Mouse (Mus musculus) cerebellum, postnatal 14 days (tissue): ENCODE data around the gene Engase.

ENCODE experiments used
- DNase-seq, 2 experiments: peaks; one replicate each; pipeline ENCODE4 v3.0.0; 2021; ENCODE audit warnings: mixed read lengths in 2 of 2

The Engase gene

DNA sequence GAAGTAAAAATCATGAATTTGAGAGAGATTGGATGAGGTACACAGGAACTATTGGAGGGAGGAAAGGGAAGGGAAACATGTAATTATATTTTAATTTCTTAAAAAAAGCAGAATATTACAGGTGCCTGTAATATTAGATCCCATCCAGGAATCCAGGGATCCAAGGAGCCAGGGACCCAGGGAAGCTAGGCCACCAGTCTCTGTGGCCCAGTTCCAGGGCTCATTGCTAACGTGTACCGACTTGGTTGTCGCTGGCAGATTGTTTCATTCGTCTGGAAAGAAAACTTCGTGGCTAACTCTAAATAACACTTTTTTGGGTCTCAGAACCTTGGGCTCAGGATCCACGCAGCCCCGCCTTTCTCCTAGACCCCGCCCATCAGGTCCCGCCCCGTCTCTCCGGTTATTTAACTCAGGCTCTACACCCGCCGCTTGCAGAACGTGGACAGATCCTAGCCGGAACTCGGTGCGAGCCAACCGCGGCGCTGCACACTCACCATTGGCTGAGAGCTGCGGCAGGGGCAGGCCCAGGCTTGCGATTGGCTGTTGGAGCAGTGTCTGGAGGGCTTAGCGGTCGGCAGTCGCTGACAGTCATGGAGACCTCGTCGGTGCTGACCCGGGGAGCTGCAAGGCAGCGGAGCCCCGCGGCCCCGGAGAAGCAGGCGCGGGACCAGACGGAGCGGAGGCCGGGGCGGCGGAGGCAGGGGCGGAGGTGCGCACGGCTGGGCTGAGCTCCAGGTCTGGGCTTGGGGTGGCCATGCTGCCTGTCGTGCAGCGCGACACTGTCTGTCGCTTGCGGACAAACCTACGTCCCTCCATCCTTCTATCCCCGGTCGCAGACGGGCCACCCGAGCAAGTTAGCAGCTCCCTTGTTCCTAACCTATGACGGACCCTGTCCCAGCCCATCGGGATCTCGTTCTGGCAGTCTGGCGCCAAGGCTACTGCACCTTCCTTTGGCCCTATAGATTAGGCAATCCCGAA, at the start of gene Engase:
Gene Engase, plus strand, starts transcription at position 434 of the 978 bp plus-strand sequence.
- peak; percentile 95 to 96 for DNase-seq

DNA sequence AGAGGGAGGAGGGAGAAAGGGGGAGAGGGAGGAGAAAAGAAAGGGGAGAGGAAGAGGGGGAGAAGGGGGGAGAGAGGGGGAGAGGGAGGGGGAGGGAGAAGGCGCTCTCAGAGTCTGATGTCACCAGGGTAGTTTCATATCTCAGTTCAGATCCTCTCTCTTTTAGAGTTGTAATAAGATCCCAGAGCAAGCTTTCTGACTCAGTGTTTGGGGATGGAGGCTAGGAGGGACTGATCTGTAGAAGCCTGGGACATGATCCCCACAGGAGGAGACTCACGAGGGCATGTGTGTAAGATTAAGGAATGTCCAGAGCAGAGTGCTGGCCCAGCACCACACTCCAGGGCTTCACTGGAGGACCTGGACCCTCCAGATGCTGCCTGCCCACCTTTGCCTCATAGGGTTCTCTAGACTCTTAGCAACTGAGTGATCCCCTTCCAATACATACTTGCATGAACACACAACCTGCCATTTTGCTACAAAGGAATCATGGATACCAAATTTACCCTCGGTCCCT, 49.3 kb upstream of the Engase start:
- DNase-seq: no peak

DNA sequence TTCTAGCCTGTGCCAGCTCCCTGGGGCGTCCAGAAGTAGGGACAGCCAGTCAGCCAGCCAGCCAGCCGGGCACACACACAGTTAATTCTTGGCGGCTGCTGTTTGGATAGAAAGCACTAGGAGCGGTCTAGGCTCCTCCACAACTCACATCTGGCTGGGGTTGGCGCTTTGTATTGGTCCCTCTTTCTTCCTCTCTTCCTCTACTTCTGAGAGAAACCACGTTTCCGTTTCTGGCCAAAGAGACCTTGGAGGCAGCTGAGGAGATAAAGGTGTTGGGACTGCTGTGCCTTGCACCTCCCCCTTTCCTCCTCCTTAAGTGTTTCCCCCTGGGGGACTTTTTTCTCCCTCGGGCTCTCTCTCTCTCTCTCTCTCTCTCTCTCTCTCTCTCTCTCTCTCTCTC, 48.6 kb upstream of the Engase start, which contains the start of gene C1qtnf1:
Gene C1qtnf1, plus strand, starts transcription at position 218 of the 400 bp plus-strand sequence.
- DNase-seq: no peak

DNA sequence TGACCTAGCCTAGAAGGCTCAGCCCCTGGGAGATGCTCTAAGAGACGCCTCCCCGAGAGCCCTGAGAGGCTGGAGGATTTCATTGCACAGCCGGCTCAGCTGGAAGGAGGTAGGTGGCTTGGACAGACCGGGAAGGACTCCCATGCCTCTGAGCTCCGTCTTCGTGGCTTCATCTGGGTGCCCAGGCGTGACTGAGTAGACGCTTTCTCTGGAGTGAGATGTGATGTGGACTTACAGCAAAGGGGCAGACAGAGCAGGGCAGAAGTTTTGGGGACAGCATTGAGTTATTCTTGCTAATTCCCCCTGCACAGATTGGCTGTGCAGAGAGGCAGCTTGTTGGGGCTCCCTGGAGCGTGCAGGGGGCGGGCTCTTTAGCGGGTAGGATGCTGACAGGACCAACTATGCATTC, 48.2 kb upstream of the Engase start:
- DNase-seq: no peak

DNA sequence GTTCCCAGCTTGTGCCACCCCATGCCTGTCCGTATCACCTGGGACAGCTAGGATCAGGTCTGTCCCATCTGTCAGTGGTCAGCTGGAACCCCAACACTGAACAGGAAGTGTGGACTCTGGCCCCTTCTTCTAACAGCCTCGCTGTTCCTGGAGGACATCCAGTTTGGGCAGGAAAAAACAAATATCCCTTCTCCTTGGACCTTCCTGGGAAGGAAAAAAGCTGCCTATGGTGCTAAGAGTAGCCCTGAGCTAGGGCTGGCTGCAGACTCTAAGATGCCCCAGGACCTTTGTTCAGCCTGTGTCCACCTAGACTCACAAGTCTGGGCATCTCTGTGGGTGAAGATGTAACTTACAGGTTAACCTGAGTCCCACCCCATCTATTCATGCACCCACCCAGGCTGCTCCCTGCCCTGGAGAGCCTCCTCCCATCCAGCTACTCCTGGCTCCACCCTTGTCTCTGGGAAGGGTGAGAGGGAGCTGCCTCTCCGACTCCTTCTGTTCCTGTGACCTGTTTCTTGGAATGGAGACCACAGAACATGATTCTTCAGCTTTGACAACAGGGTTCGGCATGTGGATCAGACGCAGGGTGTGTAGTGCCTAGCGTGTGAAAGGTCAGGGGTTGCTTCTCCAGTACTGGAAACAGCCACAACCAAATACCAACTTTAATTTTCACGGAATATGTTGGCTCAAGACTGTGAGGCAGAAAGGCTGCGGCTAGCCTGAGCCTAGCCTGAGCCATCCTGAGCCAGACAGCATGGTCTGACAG, 47.5 kb upstream of the Engase start:
- DNase-seq: no peak

DNA sequence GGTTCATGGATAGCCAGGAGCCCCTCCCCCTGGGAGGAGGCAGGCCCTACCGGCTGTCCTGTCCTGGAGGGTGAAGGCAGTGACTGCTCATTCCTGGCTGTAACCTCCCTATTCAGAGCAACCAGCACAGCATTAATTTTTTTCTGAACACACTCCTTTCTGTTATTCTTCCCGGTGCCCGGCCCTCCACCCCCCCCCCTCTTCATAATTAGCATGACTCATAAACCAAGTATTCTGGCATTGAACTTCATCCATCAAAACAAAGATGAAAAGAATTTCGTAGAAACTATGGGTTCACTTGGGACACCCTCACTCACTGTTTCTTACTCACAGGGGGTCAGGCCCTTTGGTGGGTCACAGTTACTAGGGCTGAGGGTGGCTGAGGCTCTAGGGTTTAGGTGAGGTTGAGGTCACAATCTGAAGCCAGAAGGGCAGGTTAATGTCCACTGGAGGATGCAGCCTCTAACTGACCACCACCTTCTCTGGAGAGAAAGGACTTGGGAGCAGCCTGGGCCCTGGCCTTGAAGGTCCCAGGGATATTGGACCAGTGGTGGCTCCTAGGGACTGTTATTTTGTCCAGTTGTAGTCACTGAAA, 46.2 kb upstream of the Engase start:
- DNase-seq: no peak

DNA sequence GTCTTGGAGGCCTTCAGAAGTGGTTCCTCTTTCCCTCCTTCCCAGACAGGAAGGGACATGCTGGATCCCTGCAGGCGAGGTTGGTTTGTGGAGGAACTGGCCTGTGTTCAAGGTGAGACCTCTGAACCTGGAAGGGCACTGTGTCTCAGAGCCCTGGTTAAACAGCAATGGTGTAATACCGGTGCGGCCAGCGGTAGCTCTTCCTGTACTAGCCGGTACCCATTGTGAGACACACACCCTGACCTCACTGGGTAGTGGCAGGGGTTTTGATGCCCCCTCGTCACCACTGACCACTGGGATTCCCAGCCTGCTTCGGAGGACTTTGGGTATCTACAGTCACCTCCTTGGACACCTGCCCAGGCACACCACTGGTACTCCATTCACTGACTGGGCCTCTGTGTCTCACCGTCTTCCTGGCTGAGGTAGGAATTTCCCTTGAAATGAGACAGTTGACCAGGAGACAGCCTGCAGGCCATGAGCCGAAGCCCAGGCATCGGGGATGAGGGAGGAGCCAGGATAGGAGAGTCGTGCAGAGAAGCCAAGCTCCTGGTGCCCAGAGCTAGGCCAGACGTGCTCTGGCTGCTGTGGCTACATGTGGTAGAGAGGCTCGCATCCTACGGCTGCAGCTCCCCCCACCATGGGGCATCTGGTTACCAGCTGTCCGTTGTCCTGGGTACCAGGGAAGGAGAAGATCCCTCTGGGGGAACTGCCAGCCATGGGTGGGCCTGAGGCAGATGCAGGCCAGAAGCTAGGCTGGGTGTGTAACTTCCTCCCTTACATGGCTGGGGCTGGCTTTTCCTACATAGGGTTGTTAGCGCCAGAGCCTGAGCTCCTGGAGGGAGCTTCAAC, 45.3 kb upstream of the Engase start:
- no peak for DNase-seq

DNA sequence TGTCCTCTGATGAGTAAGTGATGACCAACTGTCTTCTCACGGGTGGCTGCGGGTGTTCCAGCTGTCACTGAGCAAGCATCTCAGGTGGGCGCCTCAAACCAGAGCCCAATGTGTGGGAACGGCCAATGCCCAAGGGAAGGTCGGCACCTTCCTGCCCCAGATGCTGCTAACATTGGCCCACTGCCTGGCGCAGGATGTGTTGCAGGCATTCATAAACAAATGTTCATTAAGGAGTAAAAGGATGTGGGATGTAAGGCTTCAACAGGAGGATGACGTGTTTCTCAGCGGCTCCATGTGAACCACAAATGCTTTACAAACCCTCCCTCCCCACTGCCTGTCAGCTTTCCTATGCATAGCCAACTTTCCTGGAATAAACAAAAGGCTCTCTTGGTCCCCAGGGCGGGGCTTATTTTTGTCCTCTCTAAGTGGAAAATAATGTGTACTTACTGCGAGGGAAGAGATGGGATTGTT, 43.2 kb upstream of the Engase start:
- DNase-seq: no peak

DNA sequence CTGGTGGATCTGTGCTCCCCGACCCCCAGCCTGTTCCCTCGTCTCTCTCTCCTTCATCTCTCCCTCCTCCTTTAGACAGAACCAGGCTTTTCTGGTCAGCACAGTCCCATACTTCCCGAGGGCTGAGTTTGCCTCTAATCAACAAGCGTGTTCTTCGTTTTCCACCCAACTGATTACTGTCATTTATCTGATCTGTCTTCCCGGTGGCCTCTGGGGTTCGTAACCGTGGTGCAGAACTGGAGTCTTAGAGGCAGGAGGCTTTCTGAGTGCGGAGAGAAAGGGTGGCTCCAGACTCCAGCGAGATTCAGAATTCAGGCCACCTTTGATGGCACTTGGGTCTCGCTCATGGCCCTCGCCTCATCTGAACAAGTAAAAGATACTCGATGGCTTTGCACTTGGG, 42.5 kb upstream of the Engase start:
- DNase-seq: no peak

DNA sequence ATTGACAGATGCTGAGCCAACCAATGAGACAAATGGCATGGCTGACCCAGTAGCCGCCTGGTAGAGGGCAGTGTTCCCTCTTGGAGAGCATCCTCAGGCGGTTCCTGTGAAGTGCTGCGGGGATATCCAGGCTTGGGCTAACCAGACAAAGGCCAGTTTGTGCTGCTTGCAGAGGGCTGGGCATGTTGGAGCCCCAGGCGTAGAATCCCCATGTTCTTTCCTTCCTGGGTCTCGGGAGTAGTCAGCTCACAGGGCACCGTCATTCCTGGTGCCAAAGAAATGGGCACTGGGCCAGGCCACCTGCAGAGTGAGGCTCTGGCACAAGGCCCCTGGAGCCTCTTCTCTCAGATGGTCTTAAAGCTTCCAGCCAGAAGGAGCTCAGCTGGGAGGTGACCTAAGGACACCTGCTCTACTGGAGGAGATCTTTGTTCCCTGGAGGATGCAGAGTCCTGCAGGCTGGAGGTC, 40.1 kb upstream of the Engase start:
- DNase-seq: peak; percentile 85 to 88

DNA sequence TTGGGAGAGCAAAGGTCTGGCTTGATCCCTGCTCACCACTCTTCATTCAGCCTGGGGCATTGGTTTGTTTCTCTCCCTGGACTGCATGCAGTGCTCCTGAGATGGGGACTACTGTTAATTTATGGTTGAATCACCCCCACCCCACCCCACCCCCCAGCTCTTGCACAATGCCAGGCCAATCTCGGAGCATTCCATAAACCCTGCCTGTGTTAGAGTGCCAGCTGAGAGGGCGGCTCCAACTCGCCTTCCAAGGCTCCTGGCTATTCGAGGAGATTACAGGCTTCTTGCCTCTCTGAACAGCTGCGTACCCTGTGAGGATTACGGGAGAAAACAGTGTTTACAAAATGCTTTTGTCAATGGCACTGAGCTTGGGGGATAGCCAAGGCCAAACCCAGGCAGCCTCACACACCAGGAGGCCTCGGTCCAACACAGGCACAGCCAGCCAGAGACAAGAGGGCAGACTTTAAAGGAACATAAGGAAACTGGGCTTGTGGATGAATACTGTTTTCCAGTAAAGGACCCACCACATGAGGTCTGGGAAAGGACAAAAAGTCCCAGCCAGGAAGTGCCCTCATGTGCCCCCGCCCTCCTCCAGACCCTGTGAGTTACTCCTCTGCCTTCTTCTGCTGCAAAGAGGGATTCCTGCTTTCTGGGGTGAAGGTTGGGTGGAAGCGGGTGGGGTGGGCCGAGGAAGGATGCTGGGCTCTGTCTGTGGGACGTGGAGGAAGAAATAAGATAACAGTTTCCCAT, 37.8 kb upstream of the Engase start:
- DNase-seq: no peak

DNA sequence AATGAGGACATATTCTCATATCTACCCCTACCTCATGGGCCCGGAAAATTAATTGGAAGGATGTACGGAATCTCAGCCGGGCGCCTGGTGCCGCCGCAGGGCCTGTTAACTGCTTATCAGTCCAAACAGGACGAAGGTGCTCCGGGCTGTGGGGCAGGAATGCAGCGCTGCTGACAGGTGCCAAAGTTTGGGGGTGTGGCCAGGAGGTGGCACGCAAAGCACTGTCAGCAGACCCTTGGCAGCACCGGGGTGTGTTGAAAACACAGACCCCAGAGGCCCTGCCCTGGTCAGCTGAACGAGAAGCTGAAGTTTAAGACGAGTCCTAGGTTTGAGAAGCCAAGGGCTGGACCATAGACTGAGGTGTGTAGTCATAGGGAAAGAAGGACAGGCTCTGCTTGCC, 33.9 kb upstream of the Engase start:
- DNase-seq: no peak

DNA sequence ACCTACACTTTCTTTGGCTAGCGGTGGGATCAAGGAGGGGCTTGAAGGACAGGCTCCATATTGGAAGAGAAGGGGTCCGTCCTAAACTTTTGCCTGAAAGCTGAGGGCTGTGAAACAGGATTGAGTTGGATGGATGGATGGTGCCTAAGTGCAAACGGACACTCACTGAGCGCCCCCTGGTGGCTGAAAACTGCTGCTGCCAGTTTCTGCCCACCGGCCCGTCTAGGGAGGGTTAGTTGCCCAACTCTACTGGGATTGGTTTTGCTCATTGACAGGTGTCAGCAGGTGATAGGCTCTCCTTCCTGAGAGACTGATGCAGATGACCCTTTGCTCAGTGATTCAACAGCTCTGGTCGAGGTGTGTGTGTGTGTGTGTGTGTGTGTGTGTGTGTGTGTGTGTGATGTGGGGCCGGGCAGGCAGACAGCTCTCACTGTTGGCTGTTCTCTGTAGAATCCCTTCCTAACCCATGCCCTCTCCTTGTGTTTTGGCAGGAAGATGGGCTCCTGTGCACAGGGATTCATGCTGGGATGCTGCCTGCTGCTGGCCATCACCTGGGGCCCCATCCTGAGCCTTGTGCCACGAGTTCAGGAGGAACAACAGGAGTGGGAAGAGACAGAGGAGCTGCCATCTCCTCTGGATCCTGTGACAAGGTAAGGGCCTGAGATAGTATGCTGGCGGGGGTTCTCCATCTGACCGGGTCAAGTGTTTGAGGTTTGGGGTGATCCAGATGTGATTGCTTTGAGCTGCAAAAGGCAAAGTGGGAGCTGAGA, 33.2 kb upstream of the Engase start:
- peak; percentile 82 to 90 for DNase-seq

DNA sequence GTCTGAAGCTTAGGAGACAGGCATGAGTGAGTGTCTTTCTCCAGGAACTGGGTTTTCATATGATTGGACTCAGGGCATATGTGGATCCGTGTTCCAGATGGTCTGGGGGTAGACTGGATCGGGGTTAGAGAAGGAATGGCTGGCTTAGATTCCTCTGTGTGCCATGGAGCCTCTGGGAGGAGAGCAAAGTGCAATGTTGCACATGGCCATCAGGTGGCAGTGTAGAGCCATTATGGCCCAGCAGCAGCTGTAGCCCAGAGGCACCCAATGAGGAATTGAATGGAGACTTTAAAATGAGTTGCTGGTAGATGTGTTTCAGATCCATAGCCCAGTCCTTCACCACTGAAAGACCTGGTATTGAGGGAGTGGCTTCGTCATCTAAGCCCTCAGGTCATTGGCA, 30.8 kb upstream of the Engase start:
- peak; percentile 80 to 81 for DNase-seq

DNA sequence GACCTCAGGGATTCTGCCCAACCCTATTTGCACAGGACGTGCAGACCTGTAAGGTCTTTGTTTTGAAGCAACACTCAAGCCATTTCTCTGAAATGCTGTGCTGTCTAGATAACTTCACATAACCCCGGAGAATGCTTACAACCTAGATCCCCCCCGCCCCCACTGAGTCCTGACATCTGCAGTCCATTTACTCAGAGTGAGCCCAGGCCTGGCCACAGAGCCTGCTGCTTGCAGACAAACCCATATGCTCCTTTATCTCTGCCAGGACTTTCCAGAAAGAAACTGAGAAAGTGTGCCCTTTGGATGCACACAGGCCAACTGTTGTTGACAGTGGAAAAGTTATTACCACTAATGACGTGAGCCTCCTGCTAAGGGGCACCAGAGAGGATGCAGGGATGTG, 29.3 kb upstream of the Engase start:
- peak; percentile 52 to 64 for DNase-seq

DNA sequence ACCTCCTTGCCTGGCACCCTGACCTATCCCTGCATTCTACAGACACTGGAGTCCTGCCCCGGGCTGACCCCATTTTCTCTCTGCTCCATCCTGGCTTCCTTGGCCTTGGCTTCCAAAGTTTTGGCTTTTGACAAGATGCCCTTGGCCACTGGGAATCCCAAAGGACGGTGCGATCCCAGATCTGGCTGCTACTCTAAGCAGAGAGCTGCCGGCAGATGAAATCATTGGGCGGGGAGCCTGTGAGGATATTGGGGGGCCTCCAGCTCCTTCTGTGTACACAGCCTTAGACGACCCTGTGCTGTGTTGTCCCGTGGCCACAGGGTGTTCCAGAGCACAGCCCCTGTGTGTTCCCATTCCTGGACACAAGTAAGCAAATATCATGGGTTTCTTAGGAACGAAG, 28.2 kb upstream of the Engase start:
- DNase-seq: peak in 1 of 2 experiments; percentile 47

DNA sequence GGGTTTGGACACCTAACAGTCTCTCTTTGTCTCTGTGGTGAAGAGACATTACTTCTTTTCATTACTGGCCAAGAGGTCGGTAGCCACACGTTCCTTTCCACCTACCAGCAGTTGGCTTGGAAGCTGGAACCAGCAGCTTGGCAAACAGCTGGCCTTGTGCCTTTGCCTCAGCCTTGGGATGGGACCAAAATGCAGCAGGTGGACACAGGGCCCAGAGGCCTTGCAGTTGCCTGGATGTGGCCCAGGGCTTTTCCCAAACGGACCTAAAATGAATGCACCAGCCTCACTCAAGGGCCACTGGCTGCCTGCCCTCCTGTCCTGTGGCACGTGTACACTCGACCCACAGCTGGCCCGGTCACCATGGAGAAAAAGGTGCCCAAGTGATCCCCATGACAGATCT, 25.4 kb upstream of the Engase start:
- DNase-seq: no peak

DNA sequence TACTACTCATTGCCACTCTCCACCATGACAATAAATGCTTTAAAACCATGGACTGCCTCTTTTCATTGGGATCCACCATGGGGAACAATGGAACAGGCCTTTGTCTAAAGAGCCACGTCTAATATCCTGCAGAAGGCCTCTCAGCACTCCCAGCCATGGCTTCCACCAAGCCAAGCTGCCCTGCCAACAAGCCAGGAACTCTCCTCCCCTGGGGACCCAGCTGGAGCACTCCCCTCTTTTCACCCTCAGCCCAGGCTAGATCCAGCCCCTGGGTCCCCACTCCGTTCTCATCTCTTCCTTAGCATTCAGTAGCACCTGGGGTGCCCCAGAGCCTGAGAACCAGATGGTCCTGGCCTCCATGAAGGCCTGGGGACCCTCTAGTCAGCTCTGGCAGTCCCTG, 23.7 kb upstream of the Engase start:
- DNase-seq: no peak

DNA sequence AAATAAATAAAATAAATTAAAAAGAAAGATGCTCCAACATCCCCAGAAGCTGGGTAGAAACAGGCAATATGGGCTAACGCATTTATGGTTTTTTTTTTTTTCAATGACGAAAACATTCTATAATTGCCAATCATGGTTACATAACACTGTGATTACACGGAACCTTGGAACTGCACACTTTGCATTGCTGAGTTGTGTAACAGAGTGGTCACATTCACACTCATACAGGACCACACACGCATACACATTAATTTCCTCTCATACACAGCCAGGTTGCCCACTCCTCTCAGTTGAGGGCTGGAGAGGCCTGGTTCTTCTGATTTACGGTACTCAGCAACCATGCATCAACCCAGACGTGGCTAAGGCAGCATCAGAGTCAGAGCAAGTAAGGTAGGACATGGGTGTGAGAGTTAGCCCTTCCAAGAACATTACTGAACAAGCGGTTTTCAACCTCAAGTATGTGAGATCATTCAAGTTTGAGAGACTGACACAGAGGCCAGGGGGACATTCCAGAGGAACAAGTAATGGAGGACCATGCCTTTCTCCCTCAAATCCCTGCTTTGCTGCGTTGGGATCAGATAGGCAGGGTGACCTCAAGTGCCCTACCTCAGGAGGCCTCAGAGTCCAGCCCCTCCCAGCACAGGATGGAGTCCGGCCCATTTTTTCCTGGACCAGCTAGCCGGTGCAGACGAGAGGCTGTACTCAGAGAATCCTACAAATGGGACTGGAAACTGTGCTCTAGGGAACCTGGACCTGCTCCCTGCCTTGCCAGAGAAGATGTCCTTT, 22.6 kb upstream of the Engase start:
- DNase-seq: no peak
